In genomic region chr7:19887849-19888248, GRCm38 (mm10) we compare ENCODE assay signal across 21 mouse cellular contexts. TPM values are rescaled to one million over a fixed set of nuclear protein-coding genes. Genes with fewer than 3 reads are reported as not detected.
"Had no signal": no experiment of that assay in that cellular context is flagged by ENCODE, and none has a peak within 500 bp of the region (broad histone marks: within the 10 kb centered on the region; RNA-seq: fewer than 3 reads in every experiment).

Gene Ceacam19 (minus strand): TSS chr7:19887965.

- H3K4me1 ChIP-seq: midbrain, embryonic 13.5 days; neural tube, embryonic 15.5 days had no signal

- H3K27me3 ChIP-seq: midbrain, embryonic 13.5 days; neural tube, embryonic 15.5 days had no signal

- ATAC-seq: intestine, postnatal 0 days; midbrain, embryonic 13.5 days had no signal

- H3K4me2 ChIP-seq: midbrain, embryonic 13.5 days; neural tube, embryonic 15.5 days had no signal

- H3K27ac ChIP-seq: kidney, postnatal 0 days; left cerebral cortex, adult 2 months; liver, embryonic 14.5 days; midbrain, embryonic 13.5 days; neural tube, embryonic 15.5 days had no signal

- DNase-seq: kidney, adult 9 months; lung, adult 18-20 months; right cerebral cortex, adult 18-20 months; thymus, adult 2 months; thymus, postnatal 25 days had no signal

- H3K9me3 ChIP-seq: midbrain, embryonic 13.5 days; neural tube, embryonic 15.5 days had no signal

- H3K4me3 ChIP-seq: left cerebral cortex, adult 2 months; midbrain, embryonic 13.5 days; myocyte; neural tube, embryonic 15.5 days had no signal

- H3K9ac ChIP-seq: liver, embryonic 14.5 days; midbrain, embryonic 13.5 days; neural tube, embryonic 15.5 days had no signal

- H3K36me3 ChIP-seq: midbrain, embryonic 13.5 days; neural tube, embryonic 15.5 days had no signal

RNA-seq across cellular contexts. Expression of gene Ceacam19, which starts in this region (rescaled TPM):
- total RNA-seq: layer of hippocampus, adult 8-10 months; layer of hippocampus, postnatal 25 days; left cerebral cortex, adult 2 months; left cerebral cortex, postnatal 14 days; liver, adult 2 months had no signal
- polyA plus RNA-seq: intestine, postnatal 0 days; limb, embryonic 11.5 days; liver, adult 2 months; lung, embryonic 16.5 days; midbrain, embryonic 13.5 days; midbrain, postnatal 0 days; neural tube, embryonic 11.5 days; neural tube, embryonic 15.5 days; testis, adult 2 months had no signal
